Mouse (Mus musculus): ENCODE data around the gene Zer1. TPM values are rescaled to one million over a fixed set of nuclear protein-coding genes. Genes with fewer than 3 reads are reported as not detected.

Gene Zer1
- total and polyA plus RNA-seq, 2 experiments: 7.1 to 27.1 TPM

DNA sequence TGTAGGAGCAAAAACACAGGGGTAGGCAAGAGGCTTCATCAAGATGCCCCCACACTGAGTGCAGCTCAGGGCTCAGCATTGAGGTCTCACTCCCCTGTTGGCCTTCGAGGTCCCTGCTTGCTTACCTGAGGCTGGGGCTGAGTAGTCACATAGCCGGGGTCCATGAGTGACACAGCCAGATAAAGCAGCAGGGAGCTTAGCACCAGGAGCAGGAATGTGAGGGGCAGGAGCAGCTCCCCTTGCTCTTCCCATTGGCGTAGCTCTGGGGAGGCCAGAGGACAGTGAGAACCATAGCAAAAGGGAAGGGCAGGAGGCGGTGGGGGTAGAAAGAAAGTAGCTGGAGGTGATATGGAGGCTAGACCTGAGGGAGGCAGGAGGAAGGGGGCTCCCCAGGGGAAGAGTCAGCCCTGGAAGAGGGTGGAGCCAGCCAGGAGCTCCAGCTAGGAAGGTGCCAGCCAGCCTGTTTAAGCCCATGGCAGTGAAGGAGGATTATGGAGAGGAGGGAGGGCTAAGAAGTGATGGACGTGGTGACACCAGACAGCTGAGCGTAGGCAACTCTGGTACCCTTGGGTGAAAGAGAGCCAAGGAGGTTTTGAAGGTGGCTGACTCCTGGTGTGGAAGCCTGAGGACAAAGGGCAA is 32.0 kb downstream of the Zer1 start:
- no peak for DNase-seq (ENCODE audit: extremely low read depth, low read depth, low spot score)
- no peak for TF ChIP-seq POLR2A (IDR thresholded peaks at IDR 0.05; ENCODE audit: extremely low read depth, insufficient read depth, low read length)
- H3K79me2 ChIP-seq (ENCODE audit: control insufficient read depth, insufficient read depth, low read length): no peaks in the 10 kb centered on the region
- H3K36me3 ChIP-seq (ENCODE audit: control insufficient read depth, insufficient read depth, low read length): no peaks in the 10 kb centered on the region
- WGBS: 92% methylated on average over 6 of the region's 6 CpGs
- no peak overlapping the region for H3K27ac ChIP-seq (replicated peaks; ENCODE audit: insufficient read depth, low read depth, low read length)
- no peak overlapping the region for H3K4me3 ChIP-seq (ENCODE audit: insufficient read depth, low read depth, low read length)
- no peaks in the 10 kb centered on the region for H3K27me3 ChIP-seq (ENCODE audit: control insufficient read depth, insufficient read depth, low read length)
- no peak overlapping the region for H3K9ac ChIP-seq (ENCODE audit: low read depth, low read length)
- no peaks in the 10 kb centered on the region for H3K4me1 ChIP-seq (ENCODE audit: control insufficient read depth, insufficient read depth, low read length)

DNA sequence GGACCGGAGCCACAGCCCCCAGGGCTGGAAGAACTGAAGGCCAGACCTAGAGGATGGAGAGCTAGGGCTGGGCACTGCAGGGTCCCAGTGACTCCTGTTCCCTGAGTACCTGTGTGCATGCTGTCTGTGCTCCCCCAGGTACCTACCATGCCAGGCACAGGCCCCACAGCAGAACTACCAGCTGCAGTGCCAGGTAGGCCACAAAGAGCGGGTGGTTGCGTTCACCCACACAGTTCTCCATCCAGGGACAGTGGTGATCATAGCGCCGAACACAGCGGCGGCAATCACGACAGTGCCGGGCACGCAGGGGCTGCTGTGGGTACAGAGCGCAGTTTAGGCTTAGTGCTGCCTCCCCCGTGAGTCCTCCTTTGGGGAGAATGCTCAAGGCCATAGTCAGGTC is 32.9 kb downstream of the Zer1 start:
- H3K79me2 ChIP-seq (ENCODE audit: control insufficient read depth, insufficient read depth, low read length): no peaks in the 10 kb centered on the region
- no peak overlapping the region for H3K27ac ChIP-seq (replicated peaks; ENCODE audit: insufficient read depth, low read depth, low read length)
- no peak overlapping the region for H3K4me3 ChIP-seq (ENCODE audit: insufficient read depth, low read depth, low read length)
- H3K4me1 ChIP-seq (ENCODE audit: control insufficient read depth, insufficient read depth, low read length): no peaks in the 10 kb centered on the region
- H3K36me3 ChIP-seq (ENCODE audit: control insufficient read depth, insufficient read depth, low read length): no peaks in the 10 kb centered on the region
- no peak for DNase-seq (ENCODE audit: extremely low read depth, low read depth, low spot score)
- no peak overlapping the region for H3K9ac ChIP-seq (ENCODE audit: low read depth, low read length)
- WGBS: 98% methylated on average over 12 of the region's 12 CpGs
- TF ChIP-seq CTCF (IDR thresholded peaks at IDR 0.05; ENCODE audit: low read depth, low read length) (no peak), POLR2A (IDR thresholded peaks at IDR 0.05; ENCODE audit: extremely low read depth, insufficient read depth, low read length) (no peak)
- no peaks in the 10 kb centered on the region for H3K27me3 ChIP-seq (ENCODE audit: control insufficient read depth, insufficient read depth, low read length)

DNA sequence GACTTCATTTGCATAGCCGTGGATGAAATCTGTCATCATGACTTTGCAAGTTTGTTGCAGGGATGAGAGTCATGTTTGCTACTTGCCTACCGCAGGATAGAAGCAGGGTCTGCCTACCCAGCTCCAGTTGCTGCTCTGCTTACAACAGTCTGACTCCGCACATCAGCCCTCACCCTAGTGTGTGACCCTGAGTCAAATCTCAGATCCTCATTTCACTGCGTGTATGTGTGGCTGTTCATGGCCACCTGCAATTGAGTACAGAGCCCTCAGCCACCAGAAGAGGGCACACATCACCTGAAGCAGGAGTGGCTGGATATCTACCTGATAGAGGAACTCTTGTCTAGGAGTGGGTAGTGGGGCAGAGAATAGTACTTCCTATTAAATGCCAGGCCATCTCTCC is 37.1 kb downstream of the Zer1 start:
- Histone ChIP-seq H3K36me3 (ENCODE audit: control insufficient read depth, insufficient read depth, low read length) (no peaks in the 10 kb centered on the region), H3K4me1 (ENCODE audit: control insufficient read depth, insufficient read depth, low read length) (no peaks in the 10 kb centered on the region), H3K9ac (ENCODE audit: low read depth, low read length) (no peak overlapping the region), H3K27ac (replicated peaks; ENCODE audit: insufficient read depth, low read depth, low read length) (no peak overlapping the region), H3K79me2 (ENCODE audit: control insufficient read depth, insufficient read depth, low read length) (no peaks in the 10 kb centered on the region), H3K4me3 (ENCODE audit: insufficient read depth, low read depth, low read length) (no peak overlapping the region), H3K27me3 (ENCODE audit: control insufficient read depth, insufficient read depth, low read length) (no peaks in the 10 kb centered on the region)
- no peak for TF ChIP-seq POLR2A (IDR thresholded peaks at IDR 0.05; ENCODE audit: extremely low read depth, insufficient read depth, low read length)
- no peak for TF ChIP-seq CTCF (IDR thresholded peaks at IDR 0.05; ENCODE audit: low read depth, low read length)
- no peak for DNase-seq (ENCODE audit: extremely low read depth, low read depth, low spot score)
- WGBS: 92% methylated on average over 4 of the region's 4 CpGs

DNA sequence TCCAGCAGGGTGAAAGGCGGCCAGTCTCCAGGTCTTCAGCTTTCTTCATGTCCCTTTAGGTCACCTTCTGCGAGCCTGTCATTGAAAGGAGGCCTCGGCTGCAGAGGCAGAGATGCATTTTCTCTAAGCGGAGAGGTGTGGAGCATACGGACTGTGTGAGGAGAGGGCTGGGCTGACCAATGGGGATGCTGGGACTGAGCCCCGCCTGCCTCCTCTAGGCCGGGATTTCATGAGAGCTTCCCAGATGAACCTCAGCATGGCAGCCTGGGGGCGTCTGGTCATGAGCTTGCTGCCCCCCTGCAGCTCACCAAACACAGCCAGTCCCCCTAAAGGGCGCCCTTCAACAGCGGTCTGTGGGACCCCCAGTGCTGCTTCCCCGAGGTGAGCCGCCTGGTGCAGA is 39.8 kb downstream of the Zer1 start:
- 67% methylated on average over 12 of the region's 12 CpGs for WGBS
- Histone ChIP-seq H3K36me3 (ENCODE audit: control insufficient read depth, insufficient read depth, low read length) (no peaks in the 10 kb centered on the region), H3K79me2 (ENCODE audit: control insufficient read depth, insufficient read depth, low read length) (no peaks in the 10 kb centered on the region), H3K4me3 (ENCODE audit: insufficient read depth, low read depth, low read length) (no peak overlapping the region), H3K27me3 (ENCODE audit: control insufficient read depth, insufficient read depth, low read length) (no peaks in the 10 kb centered on the region), H3K9ac (ENCODE audit: low read depth, low read length) (no peak overlapping the region), H3K4me1 (ENCODE audit: control insufficient read depth, insufficient read depth, low read length) (no peaks in the 10 kb centered on the region), H3K27ac (replicated peaks; ENCODE audit: insufficient read depth, low read depth, low read length) (no peak overlapping the region)
- DNase-seq (ENCODE audit: extremely low read depth, low read depth, low spot score): no peak
- TF ChIP-seq POLR2A (IDR thresholded peaks at IDR 0.05; ENCODE audit: extremely low read depth, insufficient read depth, low read length): no peak
- no peak for TF ChIP-seq CTCF (IDR thresholded peaks at IDR 0.05; ENCODE audit: low read depth, low read length)

DNA sequence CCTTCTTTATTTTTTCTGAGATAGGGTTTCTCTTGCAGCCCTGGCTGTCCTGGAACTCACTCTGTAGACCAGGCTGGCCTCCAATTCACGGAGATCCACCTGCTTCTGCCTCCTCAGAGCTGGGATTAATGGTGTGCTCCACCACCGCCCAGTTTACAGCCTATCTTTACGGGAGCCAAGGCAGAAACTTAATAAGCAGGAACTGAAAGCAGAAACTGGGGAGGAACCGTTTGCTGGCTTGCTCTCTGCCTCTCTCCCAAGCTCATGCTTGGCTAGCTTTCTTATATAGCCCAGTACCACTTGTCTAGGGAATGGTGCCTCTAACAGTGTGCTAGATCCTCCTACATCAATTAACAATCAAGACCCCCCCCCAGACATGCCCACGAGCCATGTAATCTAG is 40.3 kb downstream of the Zer1 start:
- H3K36me3 ChIP-seq (ENCODE audit: control insufficient read depth, insufficient read depth, low read length): no peaks in the 10 kb centered on the region
- no peaks in the 10 kb centered on the region for H3K79me2 ChIP-seq (ENCODE audit: control insufficient read depth, insufficient read depth, low read length)
- H3K27me3 ChIP-seq (ENCODE audit: control insufficient read depth, insufficient read depth, low read length): no peaks in the 10 kb centered on the region
- H3K4me3 ChIP-seq (ENCODE audit: insufficient read depth, low read depth, low read length): no peak overlapping the region
- H3K9ac ChIP-seq (ENCODE audit: low read depth, low read length): no peak overlapping the region
- no peak for DNase-seq (ENCODE audit: extremely low read depth, low read depth, low spot score)
- no peak for TF ChIP-seq CTCF (IDR thresholded peaks at IDR 0.05; ENCODE audit: low read depth, low read length)
- TF ChIP-seq POLR2A (IDR thresholded peaks at IDR 0.05; ENCODE audit: extremely low read depth, insufficient read depth, low read length): no peak
- no peaks in the 10 kb centered on the region for H3K4me1 ChIP-seq (ENCODE audit: control insufficient read depth, insufficient read depth, low read length)
- 73% methylated on average over 5 of the region's 5 CpGs for WGBS
- no peak overlapping the region for H3K27ac ChIP-seq (replicated peaks; ENCODE audit: insufficient read depth, low read depth, low read length)

DNA sequence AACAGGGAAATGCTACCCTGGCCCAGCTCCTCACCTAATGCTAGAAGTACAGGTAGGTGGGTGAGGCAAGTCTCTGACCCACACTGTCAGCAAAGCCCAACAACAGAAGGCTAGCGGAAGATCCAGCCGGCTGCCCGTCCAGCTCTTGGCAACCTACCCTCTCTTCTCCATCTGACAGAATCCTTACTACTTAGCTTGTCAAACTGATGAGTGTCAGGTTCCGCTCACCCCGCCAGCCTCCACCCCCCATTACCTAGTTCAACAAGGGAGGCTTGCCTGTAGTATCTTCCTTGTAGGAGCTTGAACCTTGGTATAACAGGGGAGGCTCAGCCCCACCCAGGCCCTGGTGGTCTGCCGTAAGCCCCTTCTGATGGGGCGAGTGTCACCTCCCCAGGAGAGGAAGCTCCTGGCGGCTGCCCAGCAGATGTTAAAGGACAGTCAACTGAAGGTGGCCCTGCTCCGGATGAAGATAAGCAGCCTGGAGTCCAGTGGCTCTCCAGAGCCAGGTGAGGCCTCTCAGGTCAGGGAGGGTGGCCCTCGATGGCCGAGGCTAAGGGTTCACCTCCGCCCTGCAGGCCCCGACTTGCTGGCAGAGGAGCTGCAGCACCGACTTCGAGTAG is 44.1 kb downstream of the Zer1 start:
- 91% methylated on average over 15 of the region's 15 CpGs for WGBS
- TF ChIP-seq CTCF (IDR thresholded peaks at IDR 0.05; ENCODE audit: low read depth, low read length) (no peak), POLR2A (IDR thresholded peaks at IDR 0.05; ENCODE audit: extremely low read depth, insufficient read depth, low read length) (no peak)
- H3K4me3 ChIP-seq (ENCODE audit: insufficient read depth, low read depth, low read length): no peak overlapping the region
- no peaks in the 10 kb centered on the region for H3K27me3 ChIP-seq (ENCODE audit: control insufficient read depth, insufficient read depth, low read length)
- no peak for DNase-seq (ENCODE audit: extremely low read depth, low read depth, low spot score)
- no peaks in the 10 kb centered on the region for H3K79me2 ChIP-seq (ENCODE audit: control insufficient read depth, insufficient read depth, low read length)
- no peaks in the 10 kb centered on the region for H3K36me3 ChIP-seq (ENCODE audit: control insufficient read depth, insufficient read depth, low read length)
- no peak overlapping the region for H3K9ac ChIP-seq (ENCODE audit: low read depth, low read length)
- no peak overlapping the region for H3K27ac ChIP-seq (replicated peaks; ENCODE audit: insufficient read depth, low read depth, low read length)
- H3K4me1 ChIP-seq (ENCODE audit: control insufficient read depth, insufficient read depth, low read length): no peaks in the 10 kb centered on the region

Data from liver, adult 2 months (tissue).